7 mouse cellular contexts compared by ENCODE assay signal in genomic region chr12:62013351-62013750, GRCm38 (mm10).
"Had no signal": no experiment of that assay in that cellular context is flagged by ENCODE, and none has a peak within 500 bp of the region (broad histone marks: within the 10 kb centered on the region; RNA-seq: fewer than 3 reads in every experiment).

No protein-coding gene starts in this region.

- DNase-seq: kidney, adult 11 months; kidney, adult 9 months; kidney, postnatal 36 days; left cerebral cortex, postnatal 4 days; lung, adult 18-20 months; right cerebral cortex, postnatal 14 days; thymus, postnatal 14 days had no signal
